Mouse (Mus musculus) megakaryocyte, embryonic 14.5 days (primary cell): ENCODE results near the gene Stoml2.

Experiments used
- FLI1 ChIP-seq: IDR thresholded peaks from 2 replicates; pipeline ENCODE4 v1.6.1; 2012; ENCODE audit warnings: low read length, inconsistent platforms, mixed read lengths
- GATA1 ChIP-seq: IDR thresholded peaks from 3 replicates; pipeline ENCODE4 v1.6.1; 2012; ENCODE audit warnings: mixed read lengths, low read length, inconsistent platforms, borderline replicate concordance

DNA sequence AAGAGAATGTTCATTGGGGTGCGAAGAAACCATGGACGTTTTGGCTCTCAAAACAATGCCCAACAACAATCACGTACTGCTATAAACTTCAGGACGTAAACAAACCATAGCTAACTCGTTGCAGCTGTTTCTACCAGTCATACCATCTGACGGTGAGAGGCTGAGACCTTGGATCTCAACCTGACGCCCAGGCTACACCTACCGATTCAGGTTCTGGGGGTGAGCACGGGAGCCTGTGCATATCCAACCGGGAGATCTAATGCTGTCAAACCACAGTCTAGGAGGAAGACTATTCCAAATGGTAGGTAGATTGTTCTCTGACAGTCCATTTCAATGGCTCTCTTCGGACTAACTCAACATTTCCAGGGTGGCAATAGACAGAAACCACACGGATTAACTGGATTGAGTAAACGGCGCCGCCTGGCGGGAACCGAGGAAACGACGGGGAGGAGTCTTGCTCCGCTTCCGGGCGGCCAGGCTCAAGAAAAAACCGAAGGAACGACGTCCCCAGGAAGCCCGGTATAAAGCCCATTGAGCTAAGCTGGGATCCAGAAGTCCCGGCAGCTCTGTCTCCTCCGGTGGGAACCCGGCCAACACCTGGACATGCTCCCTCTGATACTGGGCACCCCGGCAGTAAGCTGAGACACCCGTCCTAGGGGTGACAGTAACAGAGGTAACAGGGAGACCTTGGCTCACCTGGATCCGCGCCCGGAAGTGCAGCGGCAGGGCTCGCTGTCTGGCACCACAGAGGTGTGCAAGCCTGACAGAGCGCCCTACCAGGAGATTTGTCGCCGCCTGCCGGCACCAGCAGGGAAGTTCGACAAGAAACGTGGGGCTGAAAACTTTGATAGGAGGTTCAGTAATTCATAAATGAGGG lies 6.2 kb downstream of the Stoml2 start, which contains the start of gene Pigo:
- no peak for TF ChIP-seq GATA1
- no peak for TF ChIP-seq FLI1
